Mouse (Mus musculus) midbrain, embryonic 15.5 days (tissue): ENCODE data around the gene Arhgef3. TPM values are rescaled to one million over a fixed set of nuclear protein-coding genes. Genes with fewer than 3 reads are reported as not detected.

Experiments
- ATAC-seq: fragments of 200-750 bp; cut with Nextera tagmentation; replicated peaks from 2 replicates; pipeline ENCODE4 v1.8.0; 2017; ENCODE audit warnings: moderate TSS enrichment
- H3K27ac ChIP-seq: fragments of 300-500 bp; sonication (generic); 2 replicates; pipeline ENCODE4 v1.5.1; 2015; ENCODE audit warnings: mild to moderate bottlenecking, inconsistent platforms
- H3K27me3 ChIP-seq: fragments of 300-500 bp; sonication (generic); replicated peaks from 2 replicates; pipeline ENCODE4 v1.6.1; 2015; ENCODE audit warnings: inconsistent platforms
- H3K36me3 ChIP-seq: fragments of 300-500 bp; sonication (generic); replicated peaks from 2 replicates; pipeline ENCODE4 v1.6.1; 2015; ENCODE audit warnings: inconsistent platforms
- H3K4me1 ChIP-seq: fragments of 300-500 bp; sonication (generic); 2 replicates; pipeline ENCODE4 v1.6.1; 2015; ENCODE audit warnings: inconsistent platforms
- H3K4me2 ChIP-seq: fragments of 300-500 bp; sonication (generic); 2 replicates; pipeline ENCODE4 v1.6.1; 2015; ENCODE audit warnings: inconsistent platforms, mild to moderate bottlenecking, moderate library complexity
- H3K4me3 ChIP-seq: fragments of 300-500 bp; sonication (generic); 2 replicates; pipeline ENCODE4 v1.5.1; 2015; ENCODE audit warnings: mild to moderate bottlenecking, inconsistent platforms
- H3K9ac ChIP-seq: fragments of 300-500 bp; sonication (generic); 2 replicates; pipeline ENCODE4 v1.6.1; 2015; ENCODE audit warnings: mild to moderate bottlenecking, inconsistent platforms
- H3K9me3 ChIP-seq: fragments of 300-500 bp; sonication (generic); 2 replicates; pipeline ENCODE4 v1.6.1; 2016; ENCODE audit warnings: inconsistent platforms
- WGBS: fragments of 180-500 bp; shearing (Covaris S2); methylation state at CpG from one replicate; pipeline ENCODE4 v1.1.7; 2015; ENCODE audit warnings: mixed read lengths; 5-methylcytosine and 5-hydroxymethylcytosine counted together
- polyA plus RNA-seq: library from polyadenylated mRNA; unstranded; fragments of >200 nt; fragmentation: Nextera tagmentation; extraction: Ambion mirVana; gene quantifications from 2 replicates; pipeline ENCODE4 v1.2.1, GENCODE M21; 2015

Arhgef3 gene
- polyA plus RNA-seq, 1 experiment from 2014 or later = 6.8 TPM

DNA sequence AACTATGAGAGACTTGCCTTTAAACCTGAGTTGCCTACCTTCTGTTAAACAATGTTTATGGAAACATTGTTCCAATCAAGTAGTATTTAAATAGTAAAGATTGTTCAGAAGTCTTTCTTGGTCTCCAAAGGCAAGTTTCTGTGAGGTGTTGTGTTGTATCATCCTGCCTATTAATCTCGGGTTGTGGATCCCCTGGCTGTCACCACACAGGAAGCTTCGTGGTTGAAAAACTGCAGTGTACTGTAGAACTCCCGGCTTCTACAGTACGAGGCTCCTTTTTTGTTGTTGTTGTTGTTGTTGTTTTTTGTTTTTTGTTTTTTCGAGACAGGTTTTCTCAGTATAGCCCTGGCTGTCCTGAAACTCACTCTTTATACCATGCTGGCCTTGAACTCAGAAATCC, 29.2 kb upstream of the Arhgef3 start:
- Histone ChIP-seq H3K9me3 (no peaks in the 10 kb centered on the region), H3K27ac (no peak overlapping the region), H3K27me3 (no peaks in the 10 kb centered on the region), H3K9ac (no peak overlapping the region), H3K4me1 (no peaks in the 10 kb centered on the region), H3K4me2 (no peak overlapping the region), H3K4me3 (no peak overlapping the region), H3K36me3 (no peaks in the 10 kb centered on the region)
- 84% methylated on average over 5 of the region's 5 CpGs for WGBS
- ATAC-seq = no peak

DNA sequence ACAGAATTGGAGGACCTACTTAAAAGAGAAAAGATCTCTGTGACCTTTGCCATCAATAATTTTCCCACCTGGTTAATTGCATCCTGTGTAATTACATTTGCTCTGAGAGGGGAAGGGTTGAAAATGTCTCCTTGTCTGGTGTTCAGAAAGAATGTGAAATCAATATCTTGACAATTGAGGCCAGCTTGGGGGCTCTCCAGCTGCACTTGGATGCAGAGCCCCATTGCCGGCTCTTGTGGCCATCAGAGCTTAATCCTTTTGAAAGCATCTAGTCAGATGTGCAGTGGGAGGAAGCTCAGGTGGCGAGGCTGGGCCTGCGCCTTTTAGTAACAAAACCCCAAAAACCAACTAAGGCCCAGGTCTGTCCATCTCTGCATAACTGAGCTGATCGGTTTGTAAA, 28.7 kb upstream of the Arhgef3 start:
- no peak overlapping the region for H3K4me3 ChIP-seq
- H3K9ac ChIP-seq = no peak overlapping the region
- H3K9me3 ChIP-seq = no peaks in the 10 kb centered on the region
- no peak overlapping the region for H3K27ac ChIP-seq
- no peak overlapping the region for H3K4me2 ChIP-seq
- WGBS = 64% methylated on average over 4 of the region's 4 CpGs
- H3K27me3 ChIP-seq = no peaks in the 10 kb centered on the region
- no peak for ATAC-seq
- no peaks in the 10 kb centered on the region for H3K4me1 ChIP-seq
- no peaks in the 10 kb centered on the region for H3K36me3 ChIP-seq

GRCm38 (mm10) chr14:27094247-27094646, 20.5 kb upstream of the Arhgef3 start:
- WGBS = 53% methylated on average over 5 of the region's 5 CpGs
- no peak; the same call in 1 of the 2 replicates for ATAC-seq
- Histone ChIP-seq H3K36me3 (no peaks in the 10 kb centered on the region), H3K4me1 (no peaks in the 10 kb centered on the region), H3K27me3 (no peaks in the 10 kb centered on the region), H3K4me2 (no peak overlapping the region), H3K27ac (no peak overlapping the region), H3K4me3 (no peak overlapping the region), H3K9me3 (no peaks in the 10 kb centered on the region), H3K9ac (no peak overlapping the region)

DNA sequence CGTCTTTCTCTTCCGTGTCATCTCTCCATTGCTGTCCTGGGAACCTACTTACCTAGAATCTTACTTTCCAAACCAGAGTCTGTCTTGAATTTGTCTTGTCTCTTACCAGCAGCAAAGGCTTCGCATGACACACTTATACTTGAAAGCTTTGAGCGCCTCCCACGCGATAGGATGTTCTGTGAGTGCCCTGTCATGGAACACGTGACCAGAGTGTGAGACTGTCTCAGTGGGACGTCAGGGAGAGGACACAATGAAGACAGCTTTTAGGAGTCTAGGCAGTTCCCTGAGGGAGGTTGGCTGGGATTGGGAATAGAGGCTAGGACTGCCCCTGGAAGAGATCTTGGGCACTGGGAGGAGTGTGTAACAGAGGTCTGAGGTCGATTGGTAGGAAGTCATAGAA, 18.6 kb upstream of the Arhgef3 start:
- Histone ChIP-seq H3K4me2 (no peak overlapping the region), H3K9me3 (no peaks in the 10 kb centered on the region), H3K27me3 (no peaks in the 10 kb centered on the region), H3K36me3 (no peaks in the 10 kb centered on the region), H3K9ac (no peak overlapping the region), H3K4me3 (no peak overlapping the region), H3K4me1 (no peaks in the 10 kb centered on the region), H3K27ac (no peak overlapping the region)
- WGBS = 64% methylated on average over 9 of the region's 9 CpGs
- ATAC-seq = no peak

- no peaks in the 10 kb centered on the region for H3K9me3 ChIP-seq
- H3K27me3 ChIP-seq = no peaks in the 10 kb centered on the region
- no peaks in the 10 kb centered on the region for H3K4me1 ChIP-seq
- 5% methylated on average over 3 of the region's 3 CpGs for WGBS
- H3K9ac ChIP-seq = no peak overlapping the region
- no peak overlapping the region for H3K4me2 ChIP-seq
- H3K27ac ChIP-seq = no peak overlapping the region
- no peak overlapping the region for H3K4me3 ChIP-seq
- ATAC-seq = peak; percentile 58
- H3K36me3 ChIP-seq = no peaks in the 10 kb centered on the region
Observed at GRCm38 (mm10) chr14:27096779-27097178, 17.9 kb upstream of the Arhgef3 start.

GRCm38 (mm10) chr14:27101735-27102134, 13.0 kb upstream of the Arhgef3 start:
- Histone ChIP-seq H3K9ac (no peak overlapping the region), H3K9me3 (no peaks in the 10 kb centered on the region), H3K27me3 (no peaks in the 10 kb centered on the region), H3K4me3 (no peak overlapping the region), H3K36me3 (no peaks in the 10 kb centered on the region), H3K27ac (no peak overlapping the region), H3K4me1 (0 out of 2 replicates have a peak, but pooled peaks cover 3% of the 10 kb centered on the region), H3K4me2 (no peak overlapping the region)
- ATAC-seq = no peak
- WGBS = 69% methylated on average over 7 of the region's 7 CpGs

- Histone ChIP-seq H3K27ac (no peak overlapping the region), H3K4me3 (no peak overlapping the region), H3K36me3 (no peaks in the 10 kb centered on the region), H3K4me2 (no peak overlapping the region), H3K9ac (no peak overlapping the region), H3K4me1 (0 out of 2 replicates have a peak, but pooled peaks cover 3% of the 10 kb centered on the region), H3K27me3 (no peaks in the 10 kb centered on the region), H3K9me3 (no peaks in the 10 kb centered on the region)
- WGBS = 67% methylated on average over 6 of the region's 6 CpGs
- no peak for ATAC-seq
Observed at GRCm38 (mm10) chr14:27102720-27103119, 12.0 kb upstream of the Arhgef3 start.

- Histone ChIP-seq H3K4me2 (no peak overlapping the region), H3K4me3 (no peak overlapping the region), H3K9ac (no peak overlapping the region), H3K36me3 (no peaks in the 10 kb centered on the region), H3K9me3 (no peaks in the 10 kb centered on the region), H3K4me1 (0 out of 2 replicates have a peak, but pooled peaks cover 3% of the 10 kb centered on the region), H3K27me3 (no peaks in the 10 kb centered on the region), H3K27ac (no peak overlapping the region)
- no peak for ATAC-seq
- 54% methylated on average over 12 of the region's 12 CpGs for WGBS
Observed at GRCm38 (mm10) chr14:27105731-27106457, 8.8 kb upstream of the Arhgef3 start.

DNA sequence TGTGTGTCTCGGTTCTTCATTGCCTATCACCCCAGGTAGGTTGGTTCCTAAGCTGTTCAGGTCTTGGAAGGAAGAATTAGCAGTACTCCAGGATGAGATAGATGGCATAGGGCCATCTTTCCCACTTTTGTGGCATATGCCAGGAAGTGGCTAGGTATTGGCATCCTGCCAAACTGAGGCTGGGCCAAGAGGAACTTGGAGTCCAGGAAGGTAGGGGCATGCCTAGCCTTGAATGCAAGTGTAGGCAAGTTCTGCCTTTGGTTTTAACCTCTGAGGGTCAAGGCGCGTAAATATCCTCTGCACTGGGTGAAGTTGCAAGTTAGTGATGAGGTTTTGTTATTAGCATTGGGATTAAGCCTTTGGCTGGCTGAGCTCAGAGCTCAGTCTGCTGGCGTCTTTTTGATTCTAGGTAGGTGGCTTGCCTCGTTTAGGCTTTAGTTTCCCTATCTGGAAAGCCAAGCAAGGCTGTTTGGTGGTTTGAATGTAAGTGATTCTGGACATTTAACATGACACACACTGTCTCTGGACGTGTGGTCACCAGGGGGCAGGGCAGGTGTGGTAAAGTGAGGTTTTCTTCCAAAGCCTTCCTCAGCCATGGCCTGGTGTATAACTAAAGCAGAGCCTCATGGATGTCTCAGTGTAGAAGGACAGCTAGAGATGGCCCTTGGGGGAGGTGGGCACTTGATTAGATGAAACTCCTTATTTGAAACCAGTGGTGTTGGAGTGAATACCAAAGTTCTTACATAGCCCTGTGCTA, 5.8 kb upstream of the Arhgef3 start:
- Histone ChIP-seq H3K4me3 (no peak overlapping the region), H3K9ac (no peak overlapping the region), H3K4me2 (no peak overlapping the region), H3K27ac (no peak overlapping the region), H3K36me3 (no peaks in the 10 kb centered on the region), H3K9me3 (no peaks in the 10 kb centered on the region), H3K27me3 (peaks cover 11% of the 10 kb centered on the region), H3K4me1 (0 out of 2 replicates have a peak, but pooled peaks cover 3% of the 10 kb centered on the region)
- 67% methylated on average over 6 of the region's 6 CpGs for WGBS
- no peak for ATAC-seq

DNA sequence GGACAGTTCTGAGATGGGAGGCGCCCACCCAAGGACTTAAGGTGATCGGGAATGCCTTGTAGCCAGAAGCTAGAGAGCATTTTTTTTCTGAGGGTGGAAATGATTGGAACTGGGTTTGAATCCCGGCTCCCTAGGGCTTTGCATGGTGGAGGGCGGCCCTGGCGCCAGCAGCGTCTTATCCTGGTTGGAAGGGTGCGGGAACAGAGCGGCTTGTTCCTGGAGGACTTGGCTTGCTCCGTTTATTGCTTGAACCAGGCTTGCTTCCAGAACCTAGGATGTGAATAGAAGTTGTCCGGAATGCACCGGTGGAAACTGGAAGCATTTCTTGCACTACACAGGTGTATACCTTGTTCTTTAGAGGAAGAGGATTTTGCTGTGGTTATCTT, 569 bp downstream of the Arhgef3 start:
- no peak overlapping the region; the same call in 1 of the 2 replicates for H3K9ac ChIP-seq

GRCm38 (mm10) chr14:27115991-27116390, 1.3 kb downstream of the Arhgef3 start:
- no peak for ATAC-seq
- no peaks in the 10 kb centered on the region for H3K9me3 ChIP-seq
- peaks cover 12% of the 10 kb centered on the region for H3K4me1 ChIP-seq
- no peak overlapping the region for H3K4me3 ChIP-seq
- H3K36me3 ChIP-seq = no peaks in the 10 kb centered on the region
- no peak overlapping the region for H3K9ac ChIP-seq
- no peak overlapping the region for H3K27ac ChIP-seq
- peaks cover 33% of the 10 kb centered on the region for H3K27me3 ChIP-seq
- WGBS = 74% methylated on average over 6 of the region's 6 CpGs
- no peak overlapping the region for H3K4me2 ChIP-seq

More for the DNA sequence above, 569 bp downstream of the Arhgef3 start:
- no peaks in the 10 kb centered on the region for H3K9me3 ChIP-seq
- H3K4me3 ChIP-seq = peak overlapping the region; percentile 47
- no peaks in the 10 kb centered on the region for H3K36me3 ChIP-seq
- peaks cover 12% of the 10 kb centered on the region for H3K4me1 ChIP-seq
- H3K27me3 ChIP-seq = peaks cover 33% of the 10 kb centered on the region
- no peak for ATAC-seq
- no peak overlapping the region for H3K27ac ChIP-seq
- WGBS = 22% methylated on average over 11 of the region's 11 CpGs
- peak overlapping the region; percentile 98 for H3K4me2 ChIP-seq

- H3K4me3 ChIP-seq = no peak overlapping the region
- H3K9me3 ChIP-seq = no peaks in the 10 kb centered on the region
- peaks cover 33% of the 10 kb centered on the region for H3K27me3 ChIP-seq
- no peak overlapping the region for H3K9ac ChIP-seq
- H3K27ac ChIP-seq = no peak overlapping the region
- WGBS = 85% methylated on average over 4 of the region's 4 CpGs
- H3K36me3 ChIP-seq = no peaks in the 10 kb centered on the region
- ATAC-seq = no peak
- H3K4me2 ChIP-seq = no peak overlapping the region
- peaks cover 12% of the 10 kb centered on the region for H3K4me1 ChIP-seq
Observed at GRCm38 (mm10) chr14:27116577-27117165, 2.0 kb downstream of the Arhgef3 start.
